23 mouse cellular contexts compared by ENCODE assay signal in genomic region chr2:113779336-113779735, GRCm38 (mm10). TPM values are rescaled to one million over a fixed set of nuclear protein-coding genes. Genes with fewer than 3 reads are reported as not detected.
DNase-seq lines count a peak whose midpoint lies in the region; TF ChIP-seq lines count a peak whose summit lies in the region.
"Had no signal": no experiment of that assay in that cellular context is flagged by ENCODE, and none has a peak within 500 bp of the region (broad histone marks: within the 10 kb centered on the region; RNA-seq: fewer than 3 reads in every experiment).

No protein-coding gene starts in this region.

- H3K4me3 ChIP-seq in layer of hippocampus, adult 2 months: no peak overlapping the region
- H3K4me3 ChIP-seq: forebrain, embryonic 10.5 days; gastrocnemius, adult 2 months; heart, embryonic 12.5 days; heart, embryonic 15.5 days; hindbrain, embryonic 15.5 days had no signal

- TF ChIP-seq CTCF in layer of hippocampus, adult 2 months (conservative IDR thresholded peaks at IDR 0.05): no peak

- H3K27ac ChIP-seq in layer of hippocampus, adult 2 months: peak overlapping the region; percentile 63
- H3K27ac ChIP-seq: forebrain, embryonic 10.5 days; gastrocnemius, adult 2 months; heart, embryonic 15.5 days; hindbrain, embryonic 15.5 days had no signal

- DNase-seq in cerebellum, adult 9-10 months: peak; percentile 45
- no peak for DNase-seq in cerebellum, postnatal 4 days (ENCODE audit: low spot score in 2 of 2)
- DNase-seq in heart, adult 11 months: peak; percentile 62
- no peak for DNase-seq in heart, postnatal 4 days
- DNase-seq in layer of hippocampus, adult 2 months (ENCODE audit: low spot score in 2 of 2): peak; percentile 25 to 65
- no peak for DNase-seq in layer of hippocampus, adult 9-10 months (ENCODE audit: low spot score)
- DNase-seq in layer of hippocampus, adult 9-11 months: peak; percentile 51
- no peak for DNase-seq in lung, postnatal 4 days
- DNase-seq: adrenal gland, adult 8-10 months; adrenal gland, postnatal 25 days; cerebellum, adult 11 months; cerebellum, postnatal 10 days; cerebellum, postnatal 36 days; gastrocnemius, adult 2 months; gastrocnemius, postnatal 14 days; heart, adult 18-20 months; heart, postnatal 10 days; heart, postnatal 36 days had no signal

RNA-seq across cellular contexts. Expression of gene Grem1, which starts 20.9 kb away (rescaled TPM):
- not detected for total RNA-seq in heart, postnatal 4 days (2021)
- total RNA-seq in layer of hippocampus, adult 2 months (2021): 1 to 10 TPM; 4.6 to 5.0 TPM
- total RNA-seq: gastrocnemius, adult 2 months; heart, postnatal 10 days; heart, postnatal 36 days had no signal

RNA-seq across cellular contexts. Expression of gene Scg5, which starts 49.6 kb away (rescaled TPM):
- under 1 TPM; 0.45 TPM for total RNA-seq in heart, postnatal 4 days (2021)
- total RNA-seq in layer of hippocampus, adult 2 months (2021): 100 to 1,000 TPM; 378 to 402 TPM
- total RNA-seq: ES-E14; gastrocnemius, adult 2 months; heart, postnatal 36 days had no signal

Comparison
In these comparisons a context has a peak if more than half of its experiments do, and no peak if none do; other contexts are left out.
1. DNase-seq: peak in cerebellum, adult 9-10 months (single experiment), heart, adult 11 months (single experiment), layer of hippocampus, adult 2 months (2 of 2) and layer of hippocampus, adult 9-11 months (single experiment); none in cerebellum, postnatal 4 days (0 of 2), heart, postnatal 4 days (single experiment), layer of hippocampus, adult 9-10 months (single experiment) and lung, postnatal 4 days (0 of 2).
2. RNA of gene Grem1, which starts 20.9 kb away (total RNA-seq): 4.6 to 5.0 TPM in layer of hippocampus, adult 2 months; not detected in heart, postnatal 4 days; every median in the first group is over 4 times any median in the second.
3. RNA of gene Scg5, which starts 49.6 kb away (total RNA-seq): 378 to 402 TPM in layer of hippocampus, adult 2 months; 0.45 TPM in heart, postnatal 4 days; every median in the first group is over 100 times any median in the second.